Mouse (Mus musculus) heart, adult 18-20 months (tissue): Measurements from ENCODE around the gene Otud4. TPM values are rescaled to one million over a fixed set of nuclear protein-coding genes. Genes with fewer than 3 reads are reported as not detected.
"Not testable (repeated sequence)": the region's sequence is repeated elsewhere in the genome, so short reads cannot be mapped to it uniquely, and the experiment has no call there.

Experiments
- DNase-seq, 2 experiments: peaks; one replicate each; pipeline ENCODE4 v3.0.0; 2021 to 2022; ENCODE audit warnings: mixed read lengths in 1 of 2
- long read RNA-seq, 2 experiments: library from polyadenylated mRNA; stranded (forward); transcript quantifications; one replicate each; pipeline ENCODE4 v2.0.0; 2021
- total RNA-seq, 2 experiments: library from RNA; stranded (reverse); gene quantifications; 2 replicates each; pipeline ENCODE4 v1.2.3; 2021

The Otud4 gene
- 10 to 100 TPM; 45.5 to 46.7 TPM for total RNA-seq
- long read RNA-seq, experiment 1, full-length matches to known transcripts: 8 of 19 reads
- long read RNA-seq, experiment 1, partial matches to known transcripts: 3 of 19 reads
- long read RNA-seq, experiment 1, other reads (novel, unspliced or antisense): 8 of 19 reads
- long read RNA-seq, experiment 2, full-length matches to known transcripts: 3 of 6 reads
- long read RNA-seq, experiment 2, partial matches to known transcripts: 0 of 6 reads
- long read RNA-seq, experiment 2, other reads (novel, unspliced or antisense): 3 of 6 reads

DNA sequence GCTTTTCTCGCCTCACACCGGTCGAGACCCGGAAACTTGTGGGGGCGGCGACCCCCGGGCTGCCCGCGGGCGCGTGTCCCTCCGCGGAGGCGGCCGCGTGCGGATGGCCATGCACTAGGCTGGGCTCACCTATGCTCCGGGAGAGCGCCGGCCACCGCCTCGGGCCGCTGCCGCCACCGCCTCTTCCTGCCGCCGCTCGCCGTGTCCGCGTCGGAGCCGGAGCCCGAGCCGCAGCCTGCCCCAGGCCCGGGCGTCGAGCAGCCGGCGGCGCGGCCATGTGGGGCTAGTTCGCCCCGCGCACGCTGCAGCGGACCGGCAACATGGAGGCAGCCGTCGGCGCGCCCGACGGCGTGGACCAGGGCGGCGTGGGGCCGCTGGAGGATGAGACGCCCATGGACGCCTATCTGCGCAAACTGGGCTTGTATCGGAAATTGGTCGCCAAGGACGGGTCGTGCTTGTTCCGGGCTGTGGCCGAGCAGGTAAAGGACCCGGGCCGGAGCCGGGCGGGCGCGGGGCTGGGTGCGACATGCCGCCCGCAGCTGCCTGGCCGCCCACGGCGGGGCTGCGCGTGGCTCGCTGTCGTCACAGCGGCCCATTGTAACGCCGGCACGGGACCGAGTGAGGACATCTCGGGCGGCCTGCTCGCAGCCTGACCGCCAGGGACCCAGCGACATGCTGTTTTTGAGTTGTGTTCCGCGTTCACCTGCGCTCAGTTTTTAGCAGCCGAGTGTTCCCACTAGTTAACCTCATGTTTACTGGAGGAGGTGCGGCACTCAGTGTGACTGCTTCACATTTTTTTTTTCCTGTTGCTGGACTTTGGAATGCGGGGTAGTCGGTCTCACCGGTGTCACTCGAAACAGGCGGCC lies at the start of gene Otud4:
Gene Otud4 (plus strand): TSS at position 33 of the 866 bp plus-strand sequence.
- DNase-seq: peak; percentile 46 to 61

DNA sequence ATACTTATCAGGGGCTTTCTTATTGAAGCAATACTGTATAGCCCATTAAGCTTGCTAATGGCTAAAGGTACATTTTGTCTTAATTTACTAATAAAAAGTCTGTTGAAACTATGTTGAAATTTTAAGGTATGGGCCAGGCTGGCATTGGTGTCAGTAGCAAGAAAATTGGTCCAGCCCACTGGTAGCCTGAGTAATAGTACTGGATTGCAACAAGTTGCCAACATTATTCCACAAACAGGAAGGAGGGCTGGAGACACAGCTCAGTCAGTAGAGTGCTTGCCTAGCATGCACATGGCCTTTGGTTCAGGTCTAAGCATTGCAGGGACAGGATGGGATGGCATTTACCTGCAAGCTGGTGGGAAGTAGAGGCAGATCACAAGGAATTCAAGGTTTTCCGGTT lies 38.5 kb upstream of the Otud4 start:
- no peak for DNase-seq

- DNase-seq: not testable (repeated sequence)
Measured at GRCm38 (mm10) chr8:79603204-79603603, 36.2 kb upstream of the Otud4 start.

GRCm38 (mm10) chr8:79606225-79606624 lies 33.2 kb upstream of the Otud4 start:
- DNase-seq: no peak

- DNase-seq: no peak
Measured at GRCm38 (mm10) chr8:79606751-79607300, 32.6 kb upstream of the Otud4 start.

DNA sequence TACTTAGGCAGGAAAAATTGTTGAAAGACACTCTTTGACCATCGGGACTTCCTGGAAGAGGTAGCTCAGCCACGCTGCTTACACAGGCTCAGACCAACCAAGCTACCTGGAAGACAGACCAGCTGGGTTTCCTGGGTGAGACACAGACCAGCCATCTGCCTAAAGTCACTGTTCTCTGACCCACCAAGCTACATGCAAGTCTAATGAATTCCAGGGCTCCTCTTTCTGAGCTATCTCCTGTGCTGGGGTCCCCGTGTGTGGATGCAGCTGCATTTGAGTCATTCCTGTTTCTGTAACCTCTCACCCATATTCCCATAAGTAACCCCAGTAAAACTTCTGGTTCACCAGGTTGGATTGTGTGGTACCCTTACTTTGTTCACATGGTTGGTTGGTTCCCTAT lies 30.7 kb upstream of the Otud4 start:
- DNase-seq: no peak

DNA sequence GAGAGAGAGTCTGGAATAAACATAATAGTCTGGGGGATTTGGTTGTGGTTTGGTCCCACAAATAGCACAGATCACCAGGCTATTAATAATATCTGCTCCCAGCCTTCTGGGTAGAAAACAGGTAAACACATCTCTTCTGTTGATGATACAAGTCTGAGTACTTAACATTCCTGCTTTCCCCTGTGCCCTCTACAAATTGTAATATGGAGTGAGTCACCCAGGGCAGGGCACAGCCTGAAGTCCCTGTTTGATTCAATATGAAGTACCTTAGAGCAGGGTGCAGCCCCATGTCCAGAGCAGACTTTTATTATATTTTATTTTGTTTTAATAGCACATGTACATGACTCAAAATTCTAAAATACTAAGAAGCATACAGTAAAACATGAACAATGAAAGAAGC lies 29.1 kb upstream of the Otud4 start:
- no peak for DNase-seq

DNA sequence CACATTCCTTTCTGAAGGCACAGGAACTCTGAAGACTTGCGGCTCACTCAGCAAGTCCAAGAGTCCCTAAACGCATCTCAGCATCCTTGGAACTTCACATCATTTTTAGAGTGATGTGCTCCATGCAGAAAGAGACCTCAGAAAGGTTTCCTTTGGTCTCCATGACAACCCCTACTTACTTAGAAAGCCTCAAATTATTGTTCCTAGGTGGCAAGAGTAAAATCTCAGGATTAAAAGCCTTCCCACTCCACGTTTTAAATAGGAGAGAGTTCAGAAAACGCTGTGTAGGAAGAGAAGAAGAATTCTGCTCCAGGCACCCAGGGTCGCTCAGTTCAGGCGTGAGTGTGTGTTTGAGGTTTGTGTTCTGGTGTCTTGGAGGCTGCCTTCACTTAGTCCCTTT lies 27.1 kb upstream of the Otud4 start:
- no peak for DNase-seq

DNA sequence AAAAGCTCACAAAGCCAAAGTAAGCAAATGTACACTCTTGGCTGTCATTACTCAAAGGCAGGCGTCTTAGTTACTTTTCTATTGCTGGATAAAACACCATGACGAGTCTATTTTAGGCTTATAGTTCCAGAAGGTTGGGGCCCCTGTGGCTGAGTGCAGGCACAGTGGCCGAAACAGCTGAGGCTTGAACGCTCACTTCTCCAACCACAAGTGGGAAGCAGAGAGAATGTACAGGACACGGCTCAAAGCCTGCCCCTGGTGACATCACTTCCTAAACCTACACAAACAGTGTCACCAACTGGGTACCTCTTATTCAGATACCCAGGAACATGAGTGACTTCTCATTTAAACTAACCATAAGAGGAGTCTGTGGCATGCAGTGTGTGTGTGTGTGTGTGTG lies 26.5 kb upstream of the Otud4 start:
- DNase-seq: peak; percentile 14

DNA sequence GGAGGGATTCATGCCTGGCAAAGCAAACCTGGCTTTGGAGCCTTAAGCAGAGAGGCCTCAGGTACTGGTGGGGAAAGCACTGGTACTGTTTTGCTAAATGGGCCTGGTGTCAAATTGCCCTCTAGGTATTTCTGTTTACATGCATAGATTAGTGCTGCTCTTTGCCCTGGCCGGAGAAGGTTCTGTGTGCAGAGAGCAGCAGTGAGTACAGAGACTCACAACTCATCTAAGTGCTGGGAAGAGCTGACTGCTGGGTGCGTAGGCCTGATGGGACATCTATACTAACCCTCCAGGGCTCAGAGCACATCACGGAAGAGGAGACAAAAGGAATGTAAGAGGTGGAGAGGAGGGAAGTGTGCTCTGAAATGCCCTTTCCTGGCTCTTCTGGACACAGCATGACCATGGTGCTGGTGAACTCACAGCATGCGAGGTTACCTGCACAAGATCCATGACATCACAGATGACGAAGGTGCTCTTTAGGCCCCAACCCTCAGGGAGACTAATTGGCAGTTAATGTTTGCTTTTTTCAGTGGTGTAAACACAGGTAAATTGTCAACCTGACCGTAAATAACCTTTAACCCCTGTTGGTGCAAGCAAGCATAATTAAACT lies 23.6 kb upstream of the Otud4 start:
- no peak for DNase-seq

DNA sequence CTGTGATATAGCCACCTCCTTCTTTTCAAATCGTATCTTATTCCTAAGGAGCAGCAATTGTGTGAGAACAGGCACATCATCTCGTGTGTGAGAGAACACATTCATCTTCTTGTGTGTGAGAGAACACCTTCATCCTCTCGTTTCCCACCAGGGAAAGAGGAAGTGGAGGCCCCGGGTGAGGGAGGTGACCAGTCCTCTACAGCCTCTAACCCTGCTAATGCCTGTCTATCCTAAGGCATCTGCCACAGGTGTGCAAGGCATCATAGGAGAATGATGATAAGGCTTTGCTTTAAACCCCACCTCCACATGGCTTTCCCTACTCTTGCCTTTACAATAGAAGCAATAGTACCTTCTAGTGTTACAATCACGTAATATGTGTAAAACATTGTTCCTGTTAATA lies 20.5 kb upstream of the Otud4 start:
- DNase-seq: no peak

- no peak for DNase-seq
Measured at GRCm38 (mm10) chr8:79619353-79619752, 20.1 kb upstream of the Otud4 start.

DNA sequence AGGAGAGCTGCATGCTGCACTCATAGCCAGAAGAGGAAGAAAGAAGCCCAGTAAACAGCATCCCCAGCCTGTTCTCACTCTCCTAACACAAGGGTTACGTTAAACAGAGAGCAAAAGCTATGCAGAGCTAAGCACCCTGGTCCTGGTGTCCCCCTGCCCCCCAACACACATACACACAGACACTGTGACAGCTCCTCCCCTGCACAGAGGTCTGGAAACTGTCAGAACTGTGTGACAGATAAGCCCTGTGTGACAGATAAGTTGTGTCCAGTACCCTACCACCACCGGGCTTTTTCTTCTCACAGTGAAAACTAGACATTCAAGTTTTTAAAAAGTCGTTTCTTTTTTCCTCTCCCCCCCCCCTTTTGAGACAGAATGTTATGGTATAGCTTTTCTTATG lies 19.4 kb upstream of the Otud4 start:
- DNase-seq: peak; percentile 28 to 41

DNA sequence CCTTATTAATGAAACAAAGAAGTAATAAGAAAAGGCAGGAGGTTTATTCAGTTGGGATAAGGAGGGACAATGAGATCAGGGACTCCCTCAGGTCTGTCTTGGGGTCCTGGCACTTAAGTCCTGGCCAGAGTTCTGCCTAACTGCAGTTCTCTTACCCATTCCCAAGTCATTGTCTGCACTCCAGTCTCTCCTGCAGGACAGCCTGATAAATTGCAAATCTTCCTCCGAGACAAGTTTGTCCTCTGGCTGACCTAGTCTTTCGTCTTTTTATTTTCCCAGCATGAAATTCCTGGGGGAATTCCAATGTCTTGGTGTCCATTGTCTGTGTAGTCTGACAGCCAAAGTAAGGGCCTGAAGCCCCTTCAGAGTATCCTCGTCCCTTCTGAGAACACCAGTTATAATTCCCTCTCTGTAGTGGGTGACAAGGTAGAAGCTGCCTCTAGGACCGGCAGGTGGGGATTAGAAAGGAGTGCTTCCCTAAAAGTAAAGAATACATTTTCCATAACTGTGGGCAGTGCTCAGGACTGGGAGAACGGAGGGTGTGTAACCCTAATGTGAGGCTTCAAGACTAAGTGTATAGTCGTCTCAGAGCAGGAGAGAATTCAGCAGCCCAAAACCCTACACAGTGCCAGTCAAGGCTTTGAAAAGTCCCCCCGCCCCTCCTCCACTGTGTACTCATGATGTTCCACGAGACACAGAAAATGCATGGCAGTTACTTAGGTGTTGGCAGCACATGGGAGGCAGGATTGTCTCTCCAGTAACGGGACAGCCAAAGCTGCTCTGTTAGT lies 18.7 kb upstream of the Otud4 start:
- DNase-seq: peak in 1 of 2 experiments; percentile 10

DNA sequence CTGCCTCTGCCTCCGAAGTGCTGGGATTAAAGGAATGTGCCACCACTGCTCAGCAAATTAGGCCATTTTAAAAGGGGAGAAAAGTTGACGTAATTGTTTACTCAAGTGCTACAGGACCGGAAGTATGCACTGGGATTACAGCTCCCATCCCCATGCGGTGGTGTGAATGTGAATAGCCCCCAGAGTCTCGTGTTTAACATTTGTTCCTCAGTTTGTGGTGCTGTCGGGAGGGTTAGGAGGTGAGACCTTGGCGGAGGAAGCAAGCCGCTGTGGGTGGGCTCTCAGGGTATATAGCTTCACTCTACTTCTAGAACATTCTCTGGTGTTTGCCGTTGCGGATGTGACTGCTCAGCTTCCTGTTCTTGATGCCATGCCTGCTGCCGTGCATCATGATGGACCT lies 17.1 kb upstream of the Otud4 start:
- DNase-seq: no peak

DNA sequence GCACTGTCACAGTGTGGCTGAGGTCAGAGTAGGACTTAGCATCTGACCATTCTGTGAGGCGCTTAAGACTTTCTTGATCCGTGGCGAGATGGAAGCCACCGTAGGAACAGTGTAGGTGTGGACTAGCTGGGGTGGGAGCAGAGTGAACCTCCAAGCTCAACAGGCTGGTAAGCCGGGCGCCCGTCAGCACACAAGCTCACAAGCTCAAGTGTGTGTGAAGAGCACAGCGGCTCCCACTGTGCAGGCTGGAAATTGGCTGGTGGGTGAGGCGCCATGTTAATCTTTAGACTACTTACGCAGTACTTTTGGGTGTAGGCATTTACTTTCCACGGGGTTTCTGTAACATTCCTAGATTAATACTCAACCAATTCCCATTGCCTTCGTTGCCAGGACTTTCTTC lies 16.1 kb upstream of the Otud4 start:
- no peak for DNase-seq

DNA sequence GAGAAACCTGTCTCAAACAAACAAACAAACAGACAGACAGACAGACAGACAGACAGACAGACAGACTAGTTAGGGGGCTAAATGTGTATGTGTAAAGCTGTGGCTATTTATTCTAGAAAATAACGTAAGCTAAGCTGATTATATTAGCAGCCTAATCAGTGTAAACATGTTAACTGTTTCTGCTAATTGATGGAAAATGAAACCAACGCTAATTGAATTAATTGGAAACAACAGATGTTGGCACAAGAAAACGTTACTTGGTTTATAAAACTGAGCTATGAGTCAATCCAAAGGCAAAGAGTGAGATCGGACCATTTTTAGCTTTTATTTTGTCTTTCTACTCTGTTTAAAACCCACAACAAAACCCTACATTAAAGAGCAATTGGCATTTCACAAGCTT lies 15.0 kb upstream of the Otud4 start:
- no peak for DNase-seq

DNA sequence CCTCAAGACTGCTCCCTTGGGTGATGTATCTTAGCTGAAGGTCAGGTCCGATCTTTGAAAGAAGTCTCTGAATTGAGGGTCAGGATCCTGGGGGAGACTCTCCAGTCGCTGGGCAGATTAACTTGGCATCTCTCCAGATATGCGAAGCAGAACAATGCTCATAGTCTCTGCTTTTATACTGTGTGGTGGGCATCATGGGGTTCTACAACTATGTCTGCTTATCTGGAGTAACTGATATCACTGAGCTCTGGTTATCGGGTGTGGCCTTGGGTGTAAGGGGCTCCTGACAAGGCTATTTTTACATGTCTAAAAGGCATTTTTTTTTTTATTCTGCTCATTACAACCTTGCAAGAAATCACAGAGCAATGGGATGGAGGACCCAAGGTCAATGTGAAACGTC lies 13.2 kb upstream of the Otud4 start:
- no peak for DNase-seq

DNA sequence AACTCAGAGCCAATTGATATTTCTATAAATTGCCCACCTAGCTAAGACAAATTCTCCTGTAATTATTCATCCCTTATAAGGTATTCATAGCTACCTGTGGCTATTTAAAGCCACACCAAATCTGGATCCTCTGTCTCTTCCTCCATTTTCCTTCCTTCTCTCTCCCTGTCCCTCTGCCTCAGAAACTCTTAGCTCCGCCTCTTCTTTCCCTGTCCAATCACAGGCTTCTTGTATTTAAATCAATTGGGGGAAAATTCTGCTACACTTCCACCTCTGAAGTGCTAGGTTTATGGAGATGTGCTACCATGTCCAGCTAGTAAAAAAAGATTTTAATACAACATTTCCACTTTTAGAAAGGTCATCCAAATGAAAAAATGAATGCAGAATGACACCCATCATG lies 3.9 kb upstream of the Otud4 start:
- DNase-seq: no peak

DNA sequence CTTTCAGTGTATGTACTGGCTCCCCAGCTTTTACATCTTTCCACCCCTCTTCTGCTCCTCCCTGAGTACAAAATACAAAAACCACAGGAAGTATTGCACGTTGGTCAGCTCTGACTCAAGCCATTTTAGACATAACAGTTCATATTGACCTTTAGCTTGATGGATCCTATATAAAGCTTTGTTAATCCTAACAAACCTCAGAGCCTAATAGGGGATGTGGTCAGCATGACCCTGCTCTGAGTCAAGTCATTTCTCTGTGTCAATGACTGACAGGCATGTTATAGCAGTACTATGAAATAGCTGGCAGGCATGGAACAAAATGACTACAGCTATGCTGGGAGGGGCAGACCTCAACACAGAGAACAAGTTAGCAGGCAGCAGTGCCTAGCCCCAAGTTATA lies 3.3 kb upstream of the Otud4 start:
- DNase-seq: no peak

DNA sequence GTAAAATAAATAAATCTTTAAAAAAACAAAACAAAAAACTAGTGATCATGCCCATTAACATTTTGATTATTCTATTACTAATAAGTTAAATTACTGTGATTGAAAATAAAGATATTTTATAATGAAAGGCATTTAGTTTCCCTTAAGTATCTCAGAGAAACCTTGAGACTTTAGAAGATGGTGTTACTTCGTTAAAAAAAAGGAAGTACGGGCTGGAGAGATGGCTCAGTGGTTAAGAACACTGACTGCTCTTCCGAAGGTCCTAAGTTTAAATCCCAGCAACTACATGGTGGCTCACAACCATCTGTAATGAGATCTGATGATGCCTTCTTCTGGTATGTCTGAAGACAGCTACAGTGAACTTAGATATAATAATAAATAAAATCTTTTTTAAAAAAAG lies 2.2 kb upstream of the Otud4 start:
- no peak for DNase-seq
